Mouse (Mus musculus): ENCODE measurements around the gene Rictor. TPM values are rescaled to one million over a fixed set of nuclear protein-coding genes. Genes with fewer than 3 reads are reported as not detected.

Gene Rictor
- polyA plus RNA-seq, 1 experiment from 2014 or later: 38.3 TPM

Other genes with a start within 250 kb of the Rictor start
- 3.4 and 3.8 TPM in 2 replicates for gene Fyb, start 185.5 kb upstream of the Rictor start, polyA plus RNA-seq (2016; fragmentation: Nextera tagmentation; extraction: Ambion mirVana)
- gene Osmr, start 166.6 kb downstream of the Rictor start, polyA plus RNA-seq (2016; fragmentation: Nextera tagmentation; extraction: Ambion mirVana): 0.49 and 0.67 TPM in 2 replicates